Mouse (Mus musculus): ENCODE results near the gene Scpep1.

Gene Scpep1

DNA sequence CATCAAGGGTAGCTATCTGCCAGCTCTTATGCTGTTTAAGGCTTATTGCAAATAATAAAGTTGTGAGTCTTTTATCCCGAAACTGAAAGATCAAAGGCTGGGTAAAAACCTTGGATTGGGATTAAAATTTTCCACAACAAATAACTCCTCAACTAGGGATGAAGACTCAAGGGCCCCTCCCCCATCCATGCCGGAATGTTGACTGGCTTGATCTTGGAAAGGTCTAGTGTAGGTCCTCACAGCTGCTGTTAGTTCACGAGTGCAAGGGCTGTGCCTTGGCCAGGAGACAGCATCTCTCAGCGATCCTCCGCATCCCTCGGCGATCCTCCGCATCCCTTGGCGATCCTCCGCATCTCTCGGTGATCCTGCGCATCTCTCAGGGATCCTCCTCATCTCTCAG is 77.3 kb downstream of the Scpep1 start:
- DNase-seq (ENCODE audit: low read depth, low spot score), result no peak
